Mouse (Mus musculus): ENCODE results near the gene Ispd.

- no peak for TF ChIP-seq CTCF (conservative IDR thresholded peaks at IDR 0.05; ENCODE audit: insufficient read depth, insufficient read length, low read depth, low read length)
- no peak for TF ChIP-seq POLR2A (IDR thresholded peaks at IDR 0.05; ENCODE audit: low read depth, low read length)
These were observed 44.0 kb downstream of the Ispd start for GRCm38 (mm10) chr12:36425258-36425657.
